Mouse (Mus musculus) cortical plate, adult 2 months (tissue): ENCODE results near the gene Tmem254c.
"Not testable (repeated sequence)": the region's sequence is repeated elsewhere in the genome, so short reads cannot be mapped to it uniquely, and the experiment has no call there.

Source experiments
- CTCF ChIP-seq: fragments of 200-500 bp; IDR thresholded peaks from 2 replicates; pipeline ENCODE4 v1.5.1; 2011; ENCODE audit warnings: mild to moderate bottlenecking, control low read depth, low read length; ENCODE audit not compliant: insufficient read depth; ENCODE audit errors: extremely low read depth
- POLR2A ChIP-seq: fragments of 200-500 bp; IDR thresholded peaks from 2 replicates; pipeline ENCODE4 v1.6.1; 2011; ENCODE audit warnings: mild to moderate bottlenecking, low read length, control low read depth; ENCODE audit not compliant: insufficient read depth; ENCODE audit errors: extremely low read depth

DNA sequence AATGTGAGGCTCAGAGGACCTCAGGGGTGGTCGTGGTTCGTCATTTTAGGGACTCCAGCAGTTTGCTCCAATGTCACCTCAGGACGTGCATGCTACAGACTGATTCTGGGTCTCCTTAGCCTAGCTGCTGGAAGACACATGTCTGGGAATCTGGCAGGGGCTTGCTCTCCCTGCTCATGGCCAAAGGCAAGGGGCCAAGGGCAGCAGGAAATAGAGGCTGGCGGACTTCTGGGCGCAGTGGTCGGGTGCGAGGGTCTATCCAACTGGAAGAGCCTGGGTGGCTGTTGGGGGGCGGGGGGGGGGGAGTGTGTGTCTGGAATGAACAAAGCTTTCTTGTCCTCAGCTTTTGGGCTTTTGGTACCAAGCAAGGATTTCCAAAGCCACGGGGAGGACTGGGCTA lies 18.4 kb downstream of the Tmem254c start:
- TF ChIP-seq POLR2A, CTCF: not testable (repeated sequence)
